Mouse (Mus musculus): Measurements from ENCODE around the gene Wdr38. TPM values are rescaled to one million over a fixed set of nuclear protein-coding genes. Genes with fewer than 3 reads are reported as not detected.
"Not testable (repeated sequence)": the region's sequence is repeated elsewhere in the genome, so short reads cannot be mapped to it uniquely, and the experiment has no call there.

The Wdr38 gene
- polyA plus RNA-seq, 1 experiment from 2014 or later: 1.1 TPM

DNA sequence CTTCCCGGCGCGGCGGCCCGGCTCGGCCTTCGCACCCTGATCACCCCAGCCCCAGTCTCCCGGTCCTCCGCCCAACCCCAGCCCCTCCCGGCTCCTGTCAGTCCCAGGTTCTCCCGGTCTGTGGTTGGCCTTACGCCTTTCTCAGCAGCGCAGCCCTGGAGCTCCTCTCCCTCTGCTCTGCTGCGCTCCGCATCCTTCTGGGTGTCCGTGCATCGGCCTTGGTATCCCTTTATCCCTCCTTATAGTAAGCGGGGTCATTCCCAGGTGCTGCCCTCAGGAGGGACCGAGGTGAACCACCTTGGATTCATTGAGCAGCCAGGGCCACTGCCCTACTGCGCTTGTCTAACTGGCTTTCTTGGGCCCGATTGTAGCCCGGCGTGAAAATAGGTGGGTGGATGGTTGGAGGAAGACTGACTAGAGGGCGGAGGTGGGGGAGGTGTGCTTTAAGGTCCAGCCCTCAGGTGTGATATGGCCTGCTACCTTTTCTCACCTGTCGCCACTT, 11.1 kb downstream of the Wdr38 start:
- Histone ChIP-seq H3K36me3 (peaks cover 12% of the 10 kb centered on the region; the same call in 1 of the 2 replicates), H3K27me3 (no peaks in the 10 kb centered on the region), H3K27ac (peak overlapping the region; percentile 96), H3K4me2 (peak overlapping the region; percentile 92), H3K4me3 (peak overlapping the region; percentile 95), H3K9me3 (replicated peaks) (no peaks in the 10 kb centered on the region), H3K9ac (peak overlapping the region; percentile 96), H3K4me1 (replicated peaks) (peaks cover 49% of the 10 kb centered on the region)
- WGBS: under 1% methylated on average over 25 of the region's 25 CpGs
- peak; percentile 39 for ATAC-seq (replicated peaks; ENCODE audit: insufficient number of reproducible peaks, insufficient read depth, low FRiP score, low read depth)

DNA sequence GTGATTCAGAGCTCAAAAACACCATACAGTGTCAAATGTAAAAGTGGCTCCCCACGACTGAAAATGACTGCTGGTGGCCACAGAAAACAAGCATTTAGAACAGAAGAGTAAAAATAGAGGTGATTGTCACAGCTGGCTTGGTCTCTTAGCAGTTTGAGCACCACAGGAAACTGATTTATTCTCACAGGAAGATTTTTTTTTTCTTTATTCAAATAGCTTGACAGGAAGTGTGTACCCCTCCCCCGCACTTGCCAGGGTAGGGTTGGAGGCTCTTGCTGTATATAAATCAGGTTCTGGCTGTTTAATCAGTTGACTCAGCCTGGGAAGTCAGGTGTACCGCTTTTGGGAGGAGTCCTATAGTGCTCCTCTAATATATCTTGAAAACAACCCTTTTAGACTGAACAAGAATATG, 11.7 kb downstream of the Wdr38 start:
- WGBS: 25% methylated on average over 3 of the region's 3 CpGs
- H3K27me3 ChIP-seq: no peaks in the 10 kb centered on the region
- H3K9me3 ChIP-seq (replicated peaks): no peaks in the 10 kb centered on the region
- H3K4me1 ChIP-seq (replicated peaks): peaks cover 43% of the 10 kb centered on the region
- H3K4me3 ChIP-seq: peak overlapping the region; percentile 95
- no peak for ATAC-seq (replicated peaks; ENCODE audit: insufficient number of reproducible peaks, insufficient read depth, low FRiP score, low read depth)
- peaks cover 11% of the 10 kb centered on the region; the same call in 1 of the 2 replicates for H3K36me3 ChIP-seq
- H3K4me2 ChIP-seq: peak overlapping the region; percentile 92
- H3K27ac ChIP-seq: peak overlapping the region; percentile 96
- H3K9ac ChIP-seq: peak overlapping the region; percentile 96

DNA sequence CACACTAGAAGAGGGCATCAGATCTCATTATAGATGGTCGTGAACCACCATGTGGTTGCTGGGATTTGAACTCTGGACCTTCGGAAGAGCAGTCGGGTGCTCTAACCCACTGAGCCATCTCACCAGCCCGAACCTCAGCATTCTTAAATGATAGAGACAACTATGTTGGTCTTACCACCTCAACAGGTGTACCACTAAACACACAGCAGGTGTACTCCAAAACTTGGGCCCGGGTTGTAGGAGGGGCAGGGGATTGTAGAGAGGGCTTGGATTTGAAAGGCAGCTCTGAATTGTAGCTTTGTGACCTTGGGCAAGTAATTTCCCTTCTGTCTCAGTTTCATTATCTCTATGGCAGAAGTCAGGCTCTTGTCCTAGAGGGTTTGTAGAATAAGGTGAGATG, 12.9 kb downstream of the Wdr38 start:
- not testable (repeated sequence) for H3K4me3 ChIP-seq; H3K9me3 ChIP-seq (replicated peaks); ATAC-seq (replicated peaks; ENCODE audit: insufficient number of reproducible peaks, insufficient read depth, low FRiP score, low read depth); H3K4me2 ChIP-seq; H3K27ac ChIP-seq; H3K27me3 ChIP-seq; H3K9ac ChIP-seq
- peaks cover 39% of the 10 kb centered on the region for H3K4me1 ChIP-seq (replicated peaks)
- 86% methylated on average over 5 of the region's 5 CpGs for WGBS
- H3K36me3 ChIP-seq: peaks cover 23% of the 10 kb centered on the region

DNA sequence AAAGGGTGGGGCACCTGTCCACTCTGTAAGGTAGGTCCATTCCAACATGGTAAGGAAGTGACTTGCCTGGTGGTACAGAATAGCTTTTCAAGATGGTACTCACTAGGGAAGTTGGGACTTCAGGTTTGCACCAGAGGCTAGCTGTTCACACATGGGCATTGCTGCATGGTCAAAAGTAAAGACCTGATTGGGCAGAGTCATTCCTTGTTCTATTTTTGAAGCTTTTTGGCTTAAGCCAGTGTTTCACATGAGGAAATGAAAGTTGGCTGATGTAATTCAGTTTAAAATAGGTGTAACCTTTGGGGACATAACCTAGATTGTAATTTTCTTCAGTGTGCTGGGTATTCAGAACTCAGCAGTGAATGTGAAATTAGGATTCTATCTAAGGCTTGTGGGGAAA, 14.0 kb downstream of the Wdr38 start:
- H3K9me3 ChIP-seq (replicated peaks): no peaks in the 10 kb centered on the region
- peaks cover 34% of the 10 kb centered on the region for H3K36me3 ChIP-seq
- no peak overlapping the region for H3K9ac ChIP-seq
- H3K27me3 ChIP-seq: no peaks in the 10 kb centered on the region
- H3K4me2 ChIP-seq: no peak overlapping the region
- peaks cover 33% of the 10 kb centered on the region for H3K4me1 ChIP-seq (replicated peaks)
- H3K4me3 ChIP-seq: no peak overlapping the region
- H3K27ac ChIP-seq: no peak overlapping the region
- ATAC-seq (replicated peaks; ENCODE audit: insufficient number of reproducible peaks, insufficient read depth, low FRiP score, low read depth): no peak

DNA sequence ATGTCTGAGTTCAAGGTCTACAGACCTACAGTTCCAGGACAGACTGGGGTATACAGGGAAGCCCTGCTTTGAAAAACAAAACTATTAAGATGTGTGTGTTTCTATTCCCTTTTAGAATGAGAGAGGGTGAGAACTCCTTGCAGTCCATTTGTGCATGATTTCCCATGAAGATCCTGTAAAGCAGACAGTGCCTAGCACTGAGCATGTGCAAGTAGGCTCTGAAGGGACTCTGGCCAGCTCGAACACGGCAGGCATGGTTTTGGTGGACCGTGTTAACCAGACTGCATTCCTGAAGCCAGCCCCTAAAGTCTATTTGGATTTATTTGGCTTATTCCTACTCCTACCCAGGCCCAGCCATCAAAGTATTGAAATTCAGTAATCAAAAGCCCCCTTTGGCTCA, 14.7 kb downstream of the Wdr38 start:
- no peak overlapping the region for H3K27ac ChIP-seq
- H3K36me3 ChIP-seq: peaks cover 40% of the 10 kb centered on the region
- WGBS: 83% methylated on average over 3 of the region's 3 CpGs
- no peaks in the 10 kb centered on the region for H3K9me3 ChIP-seq (replicated peaks)
- no peak overlapping the region for H3K4me3 ChIP-seq
- no peak for ATAC-seq (replicated peaks; ENCODE audit: insufficient number of reproducible peaks, insufficient read depth, low FRiP score, low read depth)
- H3K27me3 ChIP-seq: no peaks in the 10 kb centered on the region
- H3K4me2 ChIP-seq: no peak overlapping the region
- peaks cover 30% of the 10 kb centered on the region for H3K4me1 ChIP-seq (replicated peaks)
- no peak overlapping the region for H3K9ac ChIP-seq

DNA sequence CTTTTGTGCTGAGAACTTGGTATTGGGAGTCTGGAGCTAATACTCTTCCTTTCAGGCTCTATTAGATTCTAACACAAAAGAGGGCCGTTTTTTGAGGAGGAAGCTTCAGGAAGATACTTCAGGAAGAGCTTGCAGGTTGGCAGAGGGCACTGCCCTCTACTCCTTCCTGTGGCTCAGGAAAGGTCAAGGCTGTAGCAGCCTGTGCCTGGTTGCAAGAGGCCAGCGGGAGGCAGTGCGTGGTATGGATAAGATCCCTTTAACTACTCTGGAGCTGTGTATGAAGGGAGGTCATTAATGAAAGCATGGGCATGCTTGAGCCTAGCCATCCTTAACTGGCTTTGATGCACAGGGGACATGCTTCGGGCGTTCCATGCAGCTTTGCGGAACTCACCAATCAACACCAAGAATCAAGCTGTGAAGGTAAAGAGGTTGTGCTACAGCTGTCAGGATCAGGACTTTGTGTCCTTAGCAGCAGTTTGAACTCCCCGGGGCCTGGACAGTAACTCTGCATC, 15.5 kb downstream of the Wdr38 start:
- no peak for ATAC-seq (replicated peaks; ENCODE audit: insufficient number of reproducible peaks, insufficient read depth, low FRiP score, low read depth)
- Histone ChIP-seq H3K9ac (no peak overlapping the region), H3K4me2 (no peak overlapping the region), H3K27me3 (no peaks in the 10 kb centered on the region), H3K4me1 (replicated peaks) (peaks cover 26% of the 10 kb centered on the region), H3K36me3 (peaks cover 48% of the 10 kb centered on the region), H3K4me3 (no peak overlapping the region), H3K9me3 (replicated peaks) (no peaks in the 10 kb centered on the region), H3K27ac (no peak overlapping the region)
- WGBS: 81% methylated on average over 7 of the region's 7 CpGs

DNA sequence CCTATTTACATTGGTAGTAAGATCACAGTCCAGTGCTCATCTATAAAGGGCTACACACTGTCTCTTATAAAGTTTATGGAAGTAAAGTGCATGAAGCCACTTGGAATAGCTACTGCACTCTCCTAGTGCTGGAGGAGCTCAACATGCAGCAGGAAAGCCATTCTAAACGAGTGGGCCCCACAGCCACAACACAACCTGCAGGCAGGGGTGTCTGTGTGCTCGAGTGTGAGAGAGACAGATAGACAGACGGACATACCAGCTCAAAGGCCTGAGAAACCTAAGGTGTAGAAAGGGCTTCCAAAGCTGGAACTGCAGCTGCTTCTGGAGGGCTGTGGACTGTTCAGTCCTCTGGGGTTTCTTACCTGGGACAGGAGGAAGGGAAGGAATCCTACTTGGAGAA, 19.3 kb downstream of the Wdr38 start:
- 77% methylated on average over 3 of the region's 3 CpGs for WGBS
- H3K9me3 ChIP-seq (replicated peaks): no peaks in the 10 kb centered on the region
- H3K36me3 ChIP-seq: peaks cover 77% of the 10 kb centered on the region
- no peak overlapping the region for H3K4me2 ChIP-seq
- no peak overlapping the region for H3K4me3 ChIP-seq
- H3K27ac ChIP-seq: no peak overlapping the region
- H3K27me3 ChIP-seq: no peaks in the 10 kb centered on the region
- peaks cover 2% of the 10 kb centered on the region; the same call in 1 of the 2 replicates for H3K4me1 ChIP-seq (replicated peaks)
- no peak overlapping the region for H3K9ac ChIP-seq
- no peak for ATAC-seq (replicated peaks; ENCODE audit: insufficient number of reproducible peaks, insufficient read depth, low FRiP score, low read depth)

DNA sequence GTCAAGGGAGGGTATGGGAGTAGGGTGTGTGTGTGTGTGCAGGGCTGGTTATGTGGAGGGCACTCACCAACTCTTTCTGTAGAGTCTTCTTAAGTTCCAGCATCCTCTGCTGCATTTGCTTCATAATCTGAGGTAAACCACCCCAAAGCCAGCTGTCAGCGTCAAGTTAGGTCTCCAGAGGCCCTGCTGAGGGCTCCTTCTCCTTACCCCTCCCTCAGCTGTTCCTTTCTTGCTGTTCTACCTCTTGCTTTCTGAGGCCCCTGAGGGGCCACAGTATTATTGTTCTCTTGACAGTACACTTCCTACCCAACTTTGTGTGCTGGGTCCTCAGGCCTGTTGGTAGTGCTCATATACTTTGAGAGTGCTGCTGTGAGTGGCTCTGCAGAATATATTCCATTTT, 22.7 kb downstream of the Wdr38 start:
- H3K4me3 ChIP-seq: no peak overlapping the region
- H3K27me3 ChIP-seq: no peaks in the 10 kb centered on the region
- no peak for ATAC-seq (replicated peaks; ENCODE audit: insufficient number of reproducible peaks, insufficient read depth, low FRiP score, low read depth)
- 85% methylated on average over 1 of the region's 1 CpGs for WGBS
- no peak overlapping the region for H3K9ac ChIP-seq
- H3K4me2 ChIP-seq: no peak overlapping the region
- no peaks in the 10 kb centered on the region for H3K9me3 ChIP-seq (replicated peaks)
- peaks cover 84% of the 10 kb centered on the region for H3K36me3 ChIP-seq
- H3K27ac ChIP-seq: no peak overlapping the region
- no peaks in the 10 kb centered on the region for H3K4me1 ChIP-seq (replicated peaks)

DNA sequence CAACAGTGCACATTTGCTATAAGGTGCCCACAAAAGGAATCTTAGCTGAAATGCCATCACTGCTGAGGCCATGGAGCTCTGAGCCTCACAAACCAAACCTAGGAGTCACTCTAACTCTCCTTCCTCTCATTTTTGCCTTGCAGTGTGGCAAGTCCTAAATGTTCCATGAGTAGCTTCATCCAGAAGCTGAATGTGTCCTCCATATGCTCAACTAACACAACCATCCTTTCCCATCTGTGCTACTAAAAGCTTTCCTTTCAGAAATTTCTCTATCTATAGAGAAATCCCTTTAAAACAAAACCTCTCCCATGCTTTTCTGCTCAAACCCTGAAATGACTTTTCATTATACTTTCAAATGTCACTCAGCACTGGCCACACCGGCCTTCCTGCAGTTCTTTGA, 34.3 kb downstream of the Wdr38 start:
- WGBS: 96% methylated on average over 1 of the region's 1 CpGs
- no peak for ATAC-seq (replicated peaks; ENCODE audit: insufficient number of reproducible peaks, insufficient read depth, low FRiP score, low read depth)

DNA sequence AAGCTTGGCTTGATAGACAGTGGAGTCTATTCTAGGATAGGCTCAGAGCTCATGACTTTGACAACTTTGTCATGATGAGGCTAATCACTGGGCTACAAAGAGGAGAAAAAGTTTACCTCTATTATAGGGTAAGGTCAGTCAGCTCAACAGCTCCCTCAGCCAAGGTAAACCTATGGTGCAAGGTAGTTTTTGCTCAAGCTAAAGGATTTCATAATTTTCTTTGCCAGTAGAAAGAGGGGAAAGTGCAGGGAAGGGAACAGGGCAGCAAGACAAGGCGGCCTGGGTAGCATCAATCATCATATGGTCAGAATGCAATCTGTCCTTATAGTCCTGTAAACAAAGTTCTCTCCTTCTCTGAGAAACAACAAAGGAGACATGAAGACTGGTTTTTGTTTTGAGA, 42.9 kb downstream of the Wdr38 start:
- Histone ChIP-seq H3K4me3 (no peak overlapping the region), H3K4me2 (no peak overlapping the region), H3K9me3 (replicated peaks) (no peaks in the 10 kb centered on the region), H3K27me3 (no peaks in the 10 kb centered on the region), H3K36me3 (peaks cover 64% of the 10 kb centered on the region), H3K4me1 (replicated peaks) (no peaks in the 10 kb centered on the region), H3K9ac (no peak overlapping the region), H3K27ac (no peak overlapping the region)
- WGBS: 94% methylated on average over 1 of the region's 1 CpGs
- ATAC-seq (replicated peaks; ENCODE audit: insufficient number of reproducible peaks, insufficient read depth, low FRiP score, low read depth): no peak

More for the DNA sequence above, 34.3 kb downstream of the Wdr38 start:
- Histone ChIP-seq H3K9ac (no peak overlapping the region), H3K4me1 (replicated peaks) (no peaks in the 10 kb centered on the region), H3K4me2 (no peak overlapping the region), H3K27ac (no peak overlapping the region), H3K36me3 (peaks cover 83% of the 10 kb centered on the region), H3K27me3 (no peaks in the 10 kb centered on the region), H3K4me3 (no peak overlapping the region), H3K9me3 (replicated peaks) (no peaks in the 10 kb centered on the region)

DNA sequence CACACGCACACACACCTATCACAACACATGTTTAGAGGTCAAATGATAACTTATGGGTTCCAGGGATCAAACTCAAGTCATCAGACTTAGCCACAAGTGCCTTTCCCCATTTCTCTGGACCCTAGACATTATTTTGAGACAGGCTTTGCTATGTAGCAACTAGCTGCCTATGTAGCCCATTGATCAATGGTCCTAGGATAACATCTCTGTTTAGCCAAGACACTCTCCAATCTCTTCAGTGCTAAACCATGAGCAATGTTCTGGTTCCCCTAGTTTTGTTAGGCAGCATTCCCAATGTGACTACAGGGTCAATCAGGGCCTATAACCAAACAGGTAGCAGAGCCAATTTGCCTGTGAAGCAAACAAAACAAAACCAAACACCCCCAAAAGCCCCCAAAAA, 51.2 kb downstream of the Wdr38 start:
- 93% methylated on average over 1 of the region's 1 CpGs for WGBS
- Histone ChIP-seq H3K4me1 (replicated peaks) (no peaks in the 10 kb centered on the region), H3K27me3 (no peaks in the 10 kb centered on the region), H3K9me3 (replicated peaks) (no peaks in the 10 kb centered on the region), H3K27ac (no peak overlapping the region), H3K9ac (no peak overlapping the region), H3K4me2 (no peak overlapping the region), H3K4me3 (no peak overlapping the region), H3K36me3 (peaks cover 62% of the 10 kb centered on the region)
- no peak for ATAC-seq (replicated peaks; ENCODE audit: insufficient number of reproducible peaks, insufficient read depth, low FRiP score, low read depth)
